Mouse (Mus musculus) intestine, postnatal 0 days (tissue): Measurements from ENCODE around the gene Atp8b3. TPM values are rescaled to one million over a fixed set of nuclear protein-coding genes. Genes with fewer than 3 reads are reported as not detected.

Experiments
- ATAC-seq: fragments of 200-750 bp; cut with Nextera tagmentation; 2 replicates; pipeline ENCODE4 v1.8.0; 2017; ENCODE audit warnings: mild to moderate bottlenecking, moderate TSS enrichment, moderate library complexity
- H3K27ac ChIP-seq: fragments of 300-500 bp; sonication (generic); 2 replicates; pipeline ENCODE4 v1.5.1; 2014; ENCODE audit warnings: mild to moderate bottlenecking, low read depth, low read length, moderate library complexity
- H3K27me3 ChIP-seq: fragments of 300-500 bp; sonication (generic); replicated peaks from 2 replicates; pipeline ENCODE4 v1.6.1; 2014; ENCODE audit warnings: low read length, mixed read lengths; ENCODE audit not compliant: control insufficient read depth, insufficient read depth
- H3K36me3 ChIP-seq: fragments of 300-500 bp; sonication (generic); 2 replicates; pipeline ENCODE4 v1.6.1; 2014; ENCODE audit warnings: mild to moderate bottlenecking, moderate library complexity; ENCODE audit not compliant: control insufficient read depth, insufficient read depth
- H3K4me1 ChIP-seq: fragments of 300-500 bp; sonication (generic); replicated peaks from 2 replicates; pipeline ENCODE4 v1.6.1; 2014; ENCODE audit warnings: antibody characterized with exemption, low read length, mixed read lengths; ENCODE audit not compliant: control insufficient read depth, insufficient read depth
- H3K4me2 ChIP-seq: fragments of 300-500 bp; sonication (generic); replicated peaks from 2 replicates; pipeline ENCODE4 v1.6.1; 2014; ENCODE audit warnings: low read depth, mild to moderate bottlenecking, moderate library complexity
- H3K4me3 ChIP-seq: fragments of 300-500 bp; sonication (generic); 2 replicates; pipeline ENCODE4 v1.5.1; 2014; ENCODE audit warnings: low read depth, low read length
- H3K9ac ChIP-seq: fragments of 300-500 bp; sonication (generic); 2 replicates; pipeline ENCODE4 v1.6.1; 2014; ENCODE audit warnings: mild to moderate bottlenecking, low read depth, low read length
- H3K9me3 ChIP-seq: fragments of 300-500 bp; sonication (generic); 2 replicates; pipeline ENCODE4 v1.6.1; 2016; ENCODE audit warnings: mixed run types; ENCODE audit not compliant: control insufficient read depth
- CTCF ChIP-seq: sonication (generic); IDR thresholded peaks from 2 replicates; pipeline ENCODE4 v1.5.1; 2016; ENCODE audit warnings: low read depth, mild to moderate bottlenecking, control low read depth, antibody characterized with exemption, moderate library complexity
- WGBS: fragments of 180-500 bp; shearing (Covaris S2); extraction: QIAGEN DNeasy Blood & Tissue Kit; methylation state at CpG from one replicate; pipeline ENCODE4 v1.1.7; 2014; 5-methylcytosine and 5-hydroxymethylcytosine counted together
- polyA plus RNA-seq: library from polyadenylated mRNA; unstranded; fragments of >200 nt; fragmentation: Nextera tagmentation; extraction: Ambion mirVana; gene quantifications from 2 replicates; pipeline ENCODE4 v1.2.1, GENCODE M21; 2015

Atp8b3 gene
- polyA plus RNA-seq, 1 experiment from 2014 or later: 0.03 TPM

DNA sequence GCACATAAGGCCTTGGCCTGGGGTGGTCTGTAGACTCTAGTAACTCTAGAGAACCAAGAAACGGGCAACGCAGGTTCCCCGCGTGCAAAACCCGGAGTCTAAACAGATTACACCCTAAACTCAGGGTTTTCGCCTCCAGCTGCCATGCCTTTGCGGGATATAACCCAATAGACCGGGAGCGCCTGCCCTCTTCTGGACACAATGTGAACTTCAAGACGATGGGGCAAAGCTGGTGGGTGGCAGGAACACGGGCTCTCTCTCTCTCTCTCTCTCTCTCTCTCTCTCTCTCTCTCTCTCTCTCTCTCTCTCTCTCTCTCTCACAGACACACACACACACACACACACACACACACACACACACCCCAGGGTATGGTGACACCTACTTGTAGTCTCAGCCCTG is 32.7 kb downstream of the Atp8b3 start:
- H3K4me1 ChIP-seq: no peaks in the 10 kb centered on the region
- no peak overlapping the region for H3K4me3 ChIP-seq
- H3K9ac ChIP-seq: no peak overlapping the region
- ATAC-seq: no peak
- no peaks in the 10 kb centered on the region for H3K9me3 ChIP-seq
- TF ChIP-seq CTCF: peak; percentile 83
- peaks cover 70% of the 10 kb centered on the region for H3K27me3 ChIP-seq
- under 1% methylated on average over 11 of the region's 11 CpGs for WGBS
- H3K27ac ChIP-seq: no peak overlapping the region
- no peak overlapping the region for H3K4me2 ChIP-seq
- H3K36me3 ChIP-seq: no peaks in the 10 kb centered on the region

DNA sequence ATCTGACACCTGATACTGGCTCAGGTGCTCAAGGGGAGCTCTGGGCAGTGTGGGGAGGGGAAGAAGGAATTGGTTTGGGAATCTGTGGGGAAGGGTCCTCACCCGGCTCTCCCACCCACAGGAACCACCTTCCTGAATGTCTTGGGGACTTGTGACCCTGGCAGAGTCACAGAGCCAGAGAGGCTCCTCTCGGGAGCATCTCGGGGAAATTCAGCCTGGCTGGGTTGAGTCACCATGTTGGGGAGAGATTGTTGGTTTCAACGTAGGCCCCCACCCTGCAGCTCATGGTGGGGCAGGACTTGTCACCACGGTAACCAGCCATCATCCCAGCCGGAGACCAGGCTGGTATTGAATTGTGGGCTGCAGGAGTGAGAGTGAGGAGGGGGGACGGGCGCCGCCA is 34.2 kb downstream of the Atp8b3 start:
- H3K36me3 ChIP-seq: no peaks in the 10 kb centered on the region
- H3K27me3 ChIP-seq: peaks cover 75% of the 10 kb centered on the region
- 13% methylated on average over 8 of the region's 9 CpGs for WGBS
- H3K27ac ChIP-seq: no peak overlapping the region
- H3K4me2 ChIP-seq: no peak overlapping the region
- no peak overlapping the region for H3K4me3 ChIP-seq
- no peak for TF ChIP-seq CTCF
- ATAC-seq: no peak
- H3K9me3 ChIP-seq: no peaks in the 10 kb centered on the region
- no peak overlapping the region for H3K9ac ChIP-seq
- no peaks in the 10 kb centered on the region for H3K4me1 ChIP-seq

GRCm38 (mm10) chr10:80503599-80504220 is 35.2 kb downstream of the Atp8b3 start:
- H3K4me1 ChIP-seq: no peaks in the 10 kb centered on the region
- TF ChIP-seq CTCF: no peak
- H3K9ac ChIP-seq: no peak overlapping the region
- H3K27ac ChIP-seq: no peak overlapping the region
- H3K36me3 ChIP-seq: no peaks in the 10 kb centered on the region
- WGBS: 3% methylated on average over 27 of the region's 27 CpGs
- peak overlapping the region; percentile 39 for H3K4me2 ChIP-seq
- ATAC-seq: no peak
- H3K9me3 ChIP-seq: no peaks in the 10 kb centered on the region
- H3K4me3 ChIP-seq: 0 out of 2 replicates have a peak overlapping the region, but pooled peaks have one; percentile 16
- peaks cover 79% of the 10 kb centered on the region for H3K27me3 ChIP-seq

- Histone ChIP-seq H3K9ac (no peak overlapping the region), H3K4me1 (no peaks in the 10 kb centered on the region), H3K27me3 (peaks cover 85% of the 10 kb centered on the region), H3K9me3 (no peaks in the 10 kb centered on the region), H3K36me3 (no peaks in the 10 kb centered on the region), H3K27ac (no peak overlapping the region), H3K4me3 (peak overlapping the region; percentile 16; the same call in 1 of the 2 replicates), H3K4me2 (no peak overlapping the region)
- no peak for TF ChIP-seq CTCF
- no peak for ATAC-seq
- WGBS: 11% methylated on average over 22 of the region's 22 CpGs
Observed at GRCm38 (mm10) chr10:80502819-80503314, 36.1 kb downstream of the Atp8b3 start.

DNA sequence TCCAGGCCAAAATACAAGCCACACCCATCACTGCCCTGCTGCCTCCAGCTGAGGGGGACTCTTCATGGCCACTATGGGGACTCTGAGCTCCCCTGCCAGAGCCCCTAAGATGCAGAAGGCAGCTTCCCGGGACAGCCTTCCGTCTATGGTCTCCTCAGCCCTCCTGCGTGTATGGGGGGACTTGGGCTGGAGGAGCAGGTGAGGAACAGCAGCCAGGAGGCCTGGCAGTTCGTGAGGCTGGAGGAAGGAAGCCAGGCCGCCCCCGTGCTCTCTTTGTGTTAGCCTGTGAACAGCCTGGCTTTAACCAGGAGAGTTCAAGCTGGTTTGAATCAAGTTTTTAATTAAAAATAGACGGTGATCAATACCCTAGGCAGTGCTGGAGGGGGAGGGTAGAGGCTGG is 36.6 kb downstream of the Atp8b3 start:
- 4% methylated on average over 7 of the region's 7 CpGs for WGBS
- no peak for ATAC-seq
- Histone ChIP-seq H3K36me3 (no peaks in the 10 kb centered on the region), H3K27ac (no peak overlapping the region), H3K4me3 (no peak overlapping the region; the same call in 1 of the 2 replicates), H3K4me1 (no peaks in the 10 kb centered on the region), H3K27me3 (peaks cover 88% of the 10 kb centered on the region), H3K9ac (no peak overlapping the region), H3K4me2 (no peak overlapping the region), H3K9me3 (no peaks in the 10 kb centered on the region)
- TF ChIP-seq CTCF: no peak

DNA sequence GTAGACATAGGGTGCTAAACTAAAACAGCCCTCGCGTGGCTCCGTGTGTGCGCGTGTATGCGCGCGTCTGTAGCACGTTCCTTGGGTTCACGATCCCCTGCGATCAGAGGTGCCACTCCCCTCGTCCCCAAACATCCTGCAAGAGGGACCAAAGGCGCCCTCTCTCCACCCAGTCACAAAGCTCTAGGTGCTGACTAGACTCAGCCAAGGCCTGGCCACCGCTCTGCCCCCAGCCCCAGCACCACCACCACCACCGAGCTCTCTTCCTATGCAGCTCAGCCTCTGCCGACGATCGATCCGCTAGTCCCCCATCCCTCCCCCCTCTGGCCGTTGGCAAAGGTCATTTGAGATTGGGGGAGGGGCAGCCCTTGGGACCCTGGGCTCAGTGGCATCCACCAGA is 42.5 kb downstream of the Atp8b3 start:
- Histone ChIP-seq H3K27me3 (peaks cover 97% of the 10 kb centered on the region), H3K4me1 (no peaks in the 10 kb centered on the region), H3K4me2 (no peak overlapping the region), H3K9ac (no peak overlapping the region), H3K4me3 (no peak overlapping the region), H3K27ac (no peak overlapping the region), H3K36me3 (no peaks in the 10 kb centered on the region), H3K9me3 (no peaks in the 10 kb centered on the region)
- ATAC-seq: no peak
- no peak for TF ChIP-seq CTCF
- WGBS: under 1% methylated on average over 20 of the region's 20 CpGs

GRCm38 (mm10) chr10:80495901-80496300 is 43.0 kb downstream of the Atp8b3 start:
- Histone ChIP-seq H3K4me1 (no peaks in the 10 kb centered on the region), H3K4me3 (0 out of 2 replicates have a peak overlapping the region, but pooled peaks have one; percentile 1), H3K4me2 (peak overlapping the region; percentile 62), H3K36me3 (no peaks in the 10 kb centered on the region), H3K9ac (no peak overlapping the region), H3K27me3 (peaks cover 97% of the 10 kb centered on the region), H3K27ac (no peak overlapping the region), H3K9me3 (no peaks in the 10 kb centered on the region)
- WGBS: under 1% methylated on average over 34 of the region's 35 CpGs
- TF ChIP-seq CTCF: no peak
- no peak for ATAC-seq
